Mouse (Mus musculus) A20 (cell line): ENCODE measurements around the gene 4930486L24Rik.
"Not testable (repeated sequence)": the region's sequence is repeated elsewhere in the genome, so short reads cannot be mapped to it uniquely, and the experiment has no call there.

Experiments
- DNase-seq: peaks from one replicate; pipeline ENCODE4 v3.0.0-alpha.2; 2011; ENCODE audit warnings: low read depth, low spot score

Gene 4930486L24Rik

GRCm38 (mm10) chr13:60864281-60864680 lies at the start of gene 4930486L24Rik:
4930486L24Rik (minus strand) TSS chr13:60864475.
- no peak for DNase-seq

- DNase-seq = not testable (repeated sequence)
Measured at GRCm38 (mm10) chr13:60904780-60905179, 40.5 kb upstream of the 4930486L24Rik start, which contains the start of gene Tpbpb. Tpbpb (minus strand) TSS chr13:60904880.

GRCm38 (mm10) chr13:60897328-60897727 lies 33.1 kb upstream of the 4930486L24Rik start, which contains the start of gene Ctla2b:
Ctla2b (minus strand) TSS chr13:60897447.
- no peak for DNase-seq

GRCm38 (mm10) chr13:60896794-60897193 lies 32.5 kb upstream of the 4930486L24Rik start, which contains the start of gene Gm49392:
Gm49392 (minus strand) TSS chr13:60896894.
- not testable (repeated sequence) for DNase-seq

GRCm38 (mm10) chr13:60895406-60896160 lies 31.3 kb upstream of the 4930486L24Rik start:
- no peak for DNase-seq

GRCm38 (mm10) chr13:60892301-60892700 lies 28.0 kb upstream of the 4930486L24Rik start:
- no peak for DNase-seq

- DNase-seq = no peak
Measured at GRCm38 (mm10) chr13:60848241-60849120, 15.8 kb downstream of the 4930486L24Rik start.

GRCm38 (mm10) chr13:60843153-60843552 lies 21.1 kb downstream of the 4930486L24Rik start:
- no peak for DNase-seq

- DNase-seq = no peak
Measured at GRCm38 (mm10) chr13:60842703-60843102, 21.6 kb downstream of the 4930486L24Rik start.

- no peak for DNase-seq
Measured at GRCm38 (mm10) chr13:60839353-60839902, 24.8 kb downstream of the 4930486L24Rik start.

- no peak for DNase-seq
Measured at GRCm38 (mm10) chr13:60826052-60826451, 38.2 kb downstream of the 4930486L24Rik start.

- no peak for DNase-seq
Measured at GRCm38 (mm10) chr13:60820486-60821175, 43.6 kb downstream of the 4930486L24Rik start.

GRCm38 (mm10) chr13:60819469-60819868 lies 44.8 kb downstream of the 4930486L24Rik start:
- no peak for DNase-seq

- DNase-seq = no peak
Measured at GRCm38 (mm10) chr13:60813722-60814121, 50.6 kb downstream of the 4930486L24Rik start.

GRCm38 (mm10) chr13:60812768-60813167 lies 51.5 kb downstream of the 4930486L24Rik start:
- no peak for DNase-seq

GRCm38 (mm10) chr13:60809690-60810089 lies 54.6 kb downstream of the 4930486L24Rik start:
- no peak for DNase-seq

GRCm38 (mm10) chr13:60802749-60803148 lies 61.5 kb downstream of the 4930486L24Rik start, which contains the start of gene Ctsll3:
Ctsll3 (minus strand) TSS chr13:60802849.
- DNase-seq = no peak
